Mouse (Mus musculus) midbrain, embryonic 14.5 days (tissue): ENCODE measurements around the gene Cd46. TPM values are rescaled to one million over a fixed set of nuclear protein-coding genes. Genes with fewer than 3 reads are reported as not detected.

Source experiments
- ATAC-seq: fragments of 200-750 bp; cut with Nextera tagmentation; 2 replicates; pipeline ENCODE4 v1.8.0; 2017; ENCODE audit warnings: moderate number of reproducible peaks, moderate library complexity; ENCODE audit not compliant: low FRiP score, low TSS enrichment
- DNase-seq: peaks from one replicate; pipeline ENCODE4 v3.0.0-alpha.2; 2015
- H3K27ac ChIP-seq: fragments of 300-500 bp; sonication (generic); replicated peaks from 2 replicates; pipeline ENCODE4 v1.5.1; 2014; ENCODE audit warnings: mild to moderate bottlenecking, low read depth, low read length, moderate library complexity
- H3K27me3 ChIP-seq: fragments of 300-500 bp; sonication (generic); 2 replicates; pipeline ENCODE4 v1.6.1; 2014; ENCODE audit warnings: low read length, control low read depth, mixed read lengths; ENCODE audit not compliant: control insufficient read depth, insufficient read depth
- H3K36me3 ChIP-seq: fragments of 300-500 bp; sonication (generic); 2 replicates; pipeline ENCODE4 v1.6.1; 2014; ENCODE audit warnings: low read length, control low read depth; ENCODE audit not compliant: control insufficient read depth, insufficient read depth
- H3K4me1 ChIP-seq: fragments of 300-500 bp; sonication (generic); 2 replicates; pipeline ENCODE4 v1.6.1; 2014; ENCODE audit warnings: mild to moderate bottlenecking, antibody characterized with exemption, low read length, control low read depth; ENCODE audit not compliant: control insufficient read depth, insufficient read depth
- H3K4me2 ChIP-seq: fragments of 300-500 bp; sonication (generic); 2 replicates; pipeline ENCODE4 v1.6.1; 2014; ENCODE audit warnings: mild to moderate bottlenecking, low read length, moderate library complexity
- H3K4me3 ChIP-seq: fragments of 300-500 bp; sonication (generic); replicated peaks from 2 replicates; pipeline ENCODE4 v1.5.1; 2014; ENCODE audit warnings: low read depth, low read length
- H3K9ac ChIP-seq: fragments of 300-500 bp; sonication (generic); replicated peaks from 2 replicates; pipeline ENCODE4 v1.6.1; 2014; ENCODE audit warnings: mild to moderate bottlenecking, low read length, moderate library complexity
- H3K9me3 ChIP-seq: fragments of 300-500 bp; sonication (generic); 2 replicates; pipeline ENCODE4 v1.6.1; 2016; ENCODE audit warnings: low read length, control low read depth, mixed read lengths; ENCODE audit not compliant: control insufficient read depth
- WGBS: fragments of 180-500 bp; shearing (Covaris S2); extraction: QIAGEN DNeasy Blood & Tissue Kit; methylation state at CpG from one replicate; pipeline ENCODE4 v1.1.7; 2014; 5-methylcytosine and 5-hydroxymethylcytosine counted together
- polyA plus RNA-seq: library from polyadenylated mRNA; unstranded; fragments of >200 nt; fragmentation: Nextera tagmentation; extraction: Ambion mirVana; gene quantifications from 2 replicates; pipeline ENCODE4 v1.2.1, GENCODE M21; 2014

The Cd46 gene
- polyA plus RNA-seq, 1 experiment from 2014 or later = 1.8 TPM

- Histone ChIP-seq H3K27ac (no peak overlapping the region), H3K4me2 (no peak overlapping the region), H3K9ac (no peak overlapping the region), H3K4me3 (no peak overlapping the region), H3K4me1 (no peaks in the 10 kb centered on the region), H3K27me3 (no peaks in the 10 kb centered on the region), H3K36me3 (peaks cover 23% of the 10 kb centered on the region), H3K9me3 (no peaks in the 10 kb centered on the region)
- ATAC-seq = no peak
- 94% methylated on average over 4 of the region's 4 CpGs for WGBS
- DNase-seq = no peak
These were observed 8.6 kb upstream of the Cd46 start for GRCm38 (mm10) chr1:195100693-195101092.

GRCm38 (mm10) chr1:195098004-195098403, 6.0 kb upstream of the Cd46 start:
- no peak overlapping the region for H3K4me3 ChIP-seq
- no peak overlapping the region for H3K4me2 ChIP-seq
- DNase-seq (no peak), ATAC-seq (no peak)
- H3K9me3 ChIP-seq = no peaks in the 10 kb centered on the region
- H3K27me3 ChIP-seq = no peaks in the 10 kb centered on the region
- peaks cover 11% of the 10 kb centered on the region; the same call in 1 of the 2 replicates for H3K36me3 ChIP-seq
- WGBS = 93% methylated on average over 1 of the region's 1 CpGs
- H3K4me1 ChIP-seq = no peaks in the 10 kb centered on the region
- H3K27ac ChIP-seq = no peak overlapping the region
- no peak overlapping the region for H3K9ac ChIP-seq

- Histone ChIP-seq H3K27ac (no peak overlapping the region), H3K4me1 (0 out of 2 replicates have a peak, but pooled peaks cover 6% of the 10 kb centered on the region), H3K9me3 (no peaks in the 10 kb centered on the region), H3K36me3 (no peaks in the 10 kb centered on the region), H3K27me3 (no peaks in the 10 kb centered on the region), H3K9ac (0 out of 2 replicates have a peak overlapping the region, but pooled peaks have one; percentile 24), H3K4me2 (peak overlapping the region; percentile 55), H3K4me3 (peak overlapping the region; percentile 22; the same call in 1 of the 2 replicates)
- no peak for DNase-seq
- 19% methylated on average over 11 of the region's 11 CpGs for WGBS
- ATAC-seq = peak; percentile 53
These were observed 290 bp downstream of the Cd46 start for GRCm38 (mm10) chr1:195091699-195092219.

DNA sequence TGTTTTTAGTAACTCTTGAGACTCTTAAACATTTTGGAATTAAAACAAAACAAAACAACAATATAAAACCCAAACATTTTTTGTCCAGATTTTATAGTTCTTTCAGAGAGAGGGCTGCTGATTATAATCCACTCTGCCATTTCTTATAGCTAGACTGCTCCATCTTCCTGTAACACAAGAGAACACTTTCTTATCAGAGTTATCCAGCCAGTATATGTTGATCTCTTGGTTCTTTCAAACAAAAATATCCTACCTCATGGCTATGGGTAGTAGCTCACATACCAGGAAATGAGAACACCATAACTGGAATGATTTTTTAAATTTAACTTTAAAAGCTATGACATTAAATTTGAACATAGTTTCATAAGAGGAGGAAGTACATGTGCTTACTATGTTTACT, 9.9 kb downstream of the Cd46 start:
- no peak for ATAC-seq
- no peak overlapping the region for H3K9ac ChIP-seq

GRCm38 (mm10) chr1:195040437-195040836, 51.6 kb downstream of the Cd46 start:
- no peaks in the 10 kb centered on the region for H3K36me3 ChIP-seq
- no peak overlapping the region for H3K4me3 ChIP-seq
- H3K4me2 ChIP-seq = no peak overlapping the region
- H3K9ac ChIP-seq = no peak overlapping the region
- H3K27ac ChIP-seq = no peak overlapping the region
- peak; percentile 71 for ATAC-seq
- H3K4me1 ChIP-seq = no peaks in the 10 kb centered on the region
- peak; percentile 82 for DNase-seq
- H3K9me3 ChIP-seq = no peaks in the 10 kb centered on the region
- H3K27me3 ChIP-seq = no peaks in the 10 kb centered on the region

More for the DNA sequence above, 9.9 kb downstream of the Cd46 start:
- H3K36me3 ChIP-seq = no peaks in the 10 kb centered on the region
- no peaks in the 10 kb centered on the region for H3K9me3 ChIP-seq
- no peaks in the 10 kb centered on the region for H3K27me3 ChIP-seq
- no peak overlapping the region for H3K4me2 ChIP-seq
- H3K4me1 ChIP-seq = no peaks in the 10 kb centered on the region
- DNase-seq = no peak
- H3K4me3 ChIP-seq = no peak overlapping the region
- no peak overlapping the region for H3K27ac ChIP-seq

- 74% methylated on average over 1 of the region's 1 CpGs for WGBS
- no peak for ATAC-seq
- Histone ChIP-seq H3K27me3 (no peaks in the 10 kb centered on the region), H3K9ac (no peak overlapping the region), H3K36me3 (no peaks in the 10 kb centered on the region), H3K4me1 (no peaks in the 10 kb centered on the region), H3K4me3 (no peak overlapping the region), H3K9me3 (no peaks in the 10 kb centered on the region), H3K4me2 (no peak overlapping the region), H3K27ac (no peak overlapping the region)
- DNase-seq = no peak
These were observed 53.7 kb downstream of the Cd46 start for GRCm38 (mm10) chr1:195038386-195038785.

DNA sequence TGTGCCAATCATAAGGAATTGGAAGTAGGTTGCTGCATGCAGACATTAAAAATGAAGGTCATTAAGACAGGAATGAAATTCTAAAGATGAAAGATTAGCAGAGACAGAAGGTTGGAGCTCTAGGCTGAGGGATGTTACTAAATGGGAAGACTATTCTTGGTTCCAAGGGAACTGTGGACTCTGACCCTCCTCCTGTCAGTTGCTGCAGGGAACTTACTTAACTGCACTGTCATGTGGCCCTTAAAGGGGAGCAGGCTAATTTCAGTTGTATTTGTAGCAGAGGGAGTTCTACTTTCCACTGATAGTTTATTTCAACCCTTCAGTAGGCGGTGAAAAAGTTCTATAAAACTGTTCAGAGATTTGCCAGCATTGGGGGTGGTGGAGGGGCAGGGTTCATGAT, 54.1 kb downstream of the Cd46 start:
- no peaks in the 10 kb centered on the region for H3K27me3 ChIP-seq
- WGBS = 87% methylated on average over 1 of the region's 1 CpGs
- no peaks in the 10 kb centered on the region for H3K9me3 ChIP-seq
- no peaks in the 10 kb centered on the region for H3K36me3 ChIP-seq
- DNase-seq = no peak
- no peaks in the 10 kb centered on the region for H3K4me1 ChIP-seq
- no peak overlapping the region for H3K27ac ChIP-seq
- H3K4me2 ChIP-seq = no peak overlapping the region
- H3K9ac ChIP-seq = no peak overlapping the region
- ATAC-seq = no peak
- H3K4me3 ChIP-seq = no peak overlapping the region

DNA sequence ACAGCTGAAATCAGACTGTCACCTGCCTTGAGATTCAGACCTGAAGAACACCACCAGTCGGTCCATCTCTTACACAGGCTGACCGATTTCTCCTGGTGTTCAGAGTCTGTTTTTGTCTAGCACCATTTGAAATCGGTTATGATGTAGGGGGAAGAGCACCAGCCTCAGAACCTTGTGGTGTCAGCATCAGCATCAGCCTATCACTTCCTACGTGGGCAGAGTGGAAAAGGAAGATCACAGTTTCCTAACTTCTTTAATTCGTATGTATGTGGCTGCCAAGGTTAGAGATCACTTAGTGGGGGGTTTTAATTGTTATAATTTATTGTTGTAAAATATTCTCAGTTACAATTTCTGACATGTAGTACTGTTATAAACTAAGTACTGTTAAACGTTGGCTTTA, 54.6 kb downstream of the Cd46 start:
- no peaks in the 10 kb centered on the region for H3K9me3 ChIP-seq
- no peak overlapping the region for H3K9ac ChIP-seq
- H3K27me3 ChIP-seq = no peaks in the 10 kb centered on the region
- H3K4me1 ChIP-seq = no peaks in the 10 kb centered on the region
- DNase-seq = no peak
- no peak for ATAC-seq
- H3K4me3 ChIP-seq = no peak overlapping the region
- H3K4me2 ChIP-seq = no peak overlapping the region
- 90% methylated on average over 6 of the region's 6 CpGs for WGBS
- H3K27ac ChIP-seq = no peak overlapping the region
- 0 out of 2 replicates have a peak, but pooled peaks cover 3% of the 10 kb centered on the region for H3K36me3 ChIP-seq

DNA sequence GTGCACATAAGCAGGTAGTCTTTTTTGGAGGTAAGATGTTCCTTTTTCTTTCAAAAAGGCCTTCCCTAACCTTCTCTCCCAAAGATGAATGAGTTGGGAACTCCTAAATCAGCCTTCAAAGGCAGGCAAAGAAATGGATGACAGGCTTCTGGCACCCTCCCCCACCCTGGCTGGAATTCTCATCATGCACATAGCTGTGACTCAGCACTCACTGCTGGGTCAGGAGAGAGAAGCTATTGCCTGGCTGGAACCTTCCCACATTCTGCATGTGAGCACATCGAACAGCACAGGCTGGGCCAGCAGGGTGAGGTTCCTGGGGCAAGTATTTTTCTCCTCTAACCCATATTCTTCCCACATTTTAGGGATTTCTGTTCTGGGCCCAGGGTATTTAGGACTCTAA, 58.1 kb downstream of the Cd46 start:
- H3K4me1 ChIP-seq = no peaks in the 10 kb centered on the region
- no peak overlapping the region for H3K4me3 ChIP-seq
- no peak overlapping the region for H3K9ac ChIP-seq
- no peaks in the 10 kb centered on the region for H3K27me3 ChIP-seq
- H3K36me3 ChIP-seq = 0 out of 2 replicates have a peak, but pooled peaks cover 4% of the 10 kb centered on the region
- 80% methylated on average over 1 of the region's 1 CpGs for WGBS
- DNase-seq (no peak), ATAC-seq (no peak)
- no peaks in the 10 kb centered on the region for H3K9me3 ChIP-seq
- H3K4me2 ChIP-seq = no peak overlapping the region
- H3K27ac ChIP-seq = no peak overlapping the region
